ENCODE assay signal across 27 mouse cellular contexts in the genomic region with DNA sequence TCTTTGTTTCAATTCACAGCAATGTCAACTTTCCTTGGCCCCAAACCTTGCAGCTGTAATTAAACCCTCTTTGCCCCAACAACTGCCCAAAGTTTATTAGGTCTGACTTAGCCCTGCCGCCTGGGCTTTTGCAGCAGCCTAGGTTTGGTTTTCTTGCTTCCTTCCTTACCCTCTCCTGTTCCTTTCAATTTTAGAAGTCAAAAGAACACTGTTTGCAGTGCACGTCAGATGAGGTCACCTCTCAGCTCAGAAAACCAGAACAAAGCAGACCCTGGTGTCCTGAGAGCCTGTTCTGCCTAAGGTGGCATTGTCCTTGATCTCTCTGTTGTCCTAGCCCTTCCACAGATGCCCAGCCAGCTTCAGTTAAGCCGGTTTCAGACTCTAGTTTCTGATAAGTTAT.
A peak's percentile ranks its signal among the peaks of the same experiment; 100 is the strongest.
DNase-seq lines count a peak whose midpoint lies in the region; ATAC-seq and TF ChIP-seq lines count a peak whose summit lies in the region.
"Had no signal": no experiment of that assay in that cellular context is flagged by ENCODE, and none has a peak within 500 bp of the region (broad histone marks: within the 10 kb centered on the region; RNA-seq: fewer than 3 reads in every experiment).

No protein-coding gene starts in this region.

- DNase-seq in midbrain, embryonic 11.5 days (ENCODE audit: low spot score, missing footprints), result peak; percentile 66
- DNase-seq in ZHBTc4 (ENCODE audit: low read depth, low spot score), result peak; percentile 46
- no peak for DNase-seq in limb, embryonic 14.5 days (ENCODE audit: low spot score)
- DNase-seq in urinary bladder, postnatal 14 days (ENCODE audit: low spot score), result no peak
- DNase-seq: adrenal gland, adult 2 months; adrenal gland, postnatal 14 days; cerebellum, adult 11-12 months; cerebellum, adult 8-10 months; cerebellum, postnatal 10 days; cerebellum, postnatal 36 days; embryo, embryonic 11 days; gastrocnemius, adult 2 months; gastrocnemius, postnatal 14 days; heart, adult 11 months had no signal

- H3K36me3 ChIP-seq in midbrain, embryonic 11.5 days (ENCODE audit: control insufficient read depth, insufficient read depth, low read length), result no peaks in the 10 kb centered on the region
- H3K36me3 ChIP-seq in midbrain, embryonic 15.5 days (replicated peaks), result no peaks in the 10 kb centered on the region
- no peaks in the 10 kb centered on the region for H3K36me3 ChIP-seq in limb, embryonic 14.5 days (ENCODE audit: control insufficient read depth, insufficient read depth, low read length)
- no peaks in the 10 kb centered on the region for H3K36me3 ChIP-seq in intestine, embryonic 15.5 days
- H3K36me3 ChIP-seq: embryonic facial prominence, embryonic 13.5 days; forebrain, embryonic 12.5 days; forebrain, embryonic 15.5 days; hindbrain, embryonic 10.5 days; hindbrain, embryonic 13.5 days had no signal

- no peak overlapping the region for H3K9ac ChIP-seq in midbrain, embryonic 11.5 days (ENCODE audit: low read length)
- H3K9ac ChIP-seq in midbrain, embryonic 15.5 days, result no peak overlapping the region
- no peak overlapping the region for H3K9ac ChIP-seq in limb, embryonic 14.5 days (ENCODE audit: low read depth, low read length, severe bottlenecking)
- no peak overlapping the region for H3K9ac ChIP-seq in intestine, embryonic 15.5 days
- H3K9ac ChIP-seq: embryonic facial prominence, embryonic 13.5 days; forebrain, embryonic 12.5 days; forebrain, embryonic 15.5 days; hindbrain, embryonic 13.5 days had no signal

- no peak overlapping the region for H3K4me3 ChIP-seq in midbrain, embryonic 11.5 days (ENCODE audit: low read depth, low read length)
- H3K4me3 ChIP-seq in midbrain, embryonic 15.5 days, result no peak overlapping the region
- H3K4me3 ChIP-seq in limb, embryonic 14.5 days (replicated peaks; ENCODE audit: low read length), result no peak overlapping the region
- no peak overlapping the region for H3K4me3 ChIP-seq in intestine, embryonic 15.5 days (replicated peaks)
- H3K4me3 ChIP-seq: embryonic facial prominence, embryonic 10.5 days; embryonic facial prominence, embryonic 13.5 days; erythroblast, embryonic 14.5 days; forebrain, embryonic 12.5 days; forebrain, embryonic 15.5 days; gastrocnemius, adult 2 months; hindbrain, embryonic 10.5 days; hindbrain, embryonic 13.5 days had no signal

- no peaks in the 10 kb centered on the region for H3K9me3 ChIP-seq in midbrain, embryonic 11.5 days (ENCODE audit: control insufficient read depth, low read length)
- H3K9me3 ChIP-seq in midbrain, embryonic 15.5 days, result no peaks in the 10 kb centered on the region
- no peaks in the 10 kb centered on the region for H3K9me3 ChIP-seq in limb, embryonic 14.5 days (ENCODE audit: control insufficient read depth, low read length)
- H3K9me3 ChIP-seq in intestine, embryonic 15.5 days, result no peaks in the 10 kb centered on the region
- H3K9me3 ChIP-seq: embryonic facial prominence, embryonic 10.5 days; embryonic facial prominence, embryonic 13.5 days; forebrain, embryonic 12.5 days; forebrain, embryonic 15.5 days; G1E; hindbrain, embryonic 10.5 days; hindbrain, embryonic 13.5 days had no signal

- no peak overlapping the region for H3K27ac ChIP-seq in midbrain, embryonic 11.5 days (ENCODE audit: low read depth, low read length)
- H3K27ac ChIP-seq in midbrain, embryonic 15.5 days, result no peak overlapping the region
- peak overlapping the region; percentile 49; the same call in 1 of the 2 replicates for H3K27ac ChIP-seq in limb, embryonic 14.5 days (replicated peaks; ENCODE audit: low read depth, low read length)
- no peak overlapping the region for H3K27ac ChIP-seq in intestine, embryonic 15.5 days
- H3K27ac ChIP-seq: embryonic facial prominence, embryonic 10.5 days; embryonic facial prominence, embryonic 13.5 days; forebrain, embryonic 12.5 days; forebrain, embryonic 15.5 days; gastrocnemius, adult 2 months; hindbrain, embryonic 10.5 days; hindbrain, embryonic 13.5 days had no signal

- peaks cover 3% of the 10 kb centered on the region; the same call in 1 of the 2 replicates for H3K4me1 ChIP-seq in midbrain, embryonic 11.5 days (ENCODE audit: control insufficient read depth, insufficient read depth, low read length)
- no peaks in the 10 kb centered on the region; the same call in 1 of the 2 replicates for H3K4me1 ChIP-seq in midbrain, embryonic 15.5 days
- 0 out of 2 replicates have a peak, but pooled peaks cover 2% of the 10 kb centered on the region for H3K4me1 ChIP-seq in limb, embryonic 14.5 days (ENCODE audit: control insufficient read depth, insufficient read depth, low read length)
- no peaks in the 10 kb centered on the region; the same call in 1 of the 2 replicates for H3K4me1 ChIP-seq in intestine, embryonic 15.5 days (replicated peaks)

- 55% methylated on average over 3 of the region's 3 CpGs for WGBS in midbrain, embryonic 11.5 days
- 63% methylated on average over 3 of the region's 3 CpGs for WGBS in midbrain, embryonic 15.5 days
- 50% methylated on average over 3 of the region's 3 CpGs for WGBS in limb, embryonic 14.5 days
- 53% methylated on average over 3 of the region's 3 CpGs for WGBS in intestine, embryonic 15.5 days

- no peak overlapping the region for H3K4me2 ChIP-seq in midbrain, embryonic 11.5 days
- H3K4me2 ChIP-seq in midbrain, embryonic 15.5 days, result no peak overlapping the region
- H3K4me2 ChIP-seq in limb, embryonic 14.5 days (replicated peaks; ENCODE audit: low read depth, low read length, severe bottlenecking), result no peak overlapping the region
- H3K4me2 ChIP-seq in intestine, embryonic 15.5 days (replicated peaks), result no peak overlapping the region
- H3K4me2 ChIP-seq: embryonic facial prominence, embryonic 13.5 days; forebrain, embryonic 12.5 days; forebrain, embryonic 15.5 days; heart, embryonic 11.5 days; hindbrain, embryonic 13.5 days had no signal

- ATAC-seq in midbrain, embryonic 11.5 days (ENCODE audit: low FRiP score), result no peak
- ATAC-seq in midbrain, embryonic 15.5 days (replicated peaks), result no peak
- no peak for ATAC-seq in limb, embryonic 14.5 days (ENCODE audit: low FRiP score, low read depth)
- no peak for ATAC-seq in intestine, embryonic 15.5 days
- ATAC-seq: forebrain, embryonic 15.5 days; hindbrain, embryonic 16.5 days; Patski had no signal

- no peak for TF ChIP-seq POLR2A in limb, embryonic 14.5 days (IDR thresholded peaks at IDR 0.05; ENCODE audit: borderline replicate concordance, extremely low read depth, insufficient read depth, insufficient read length)

- no peaks in the 10 kb centered on the region for H3K27me3 ChIP-seq in midbrain, embryonic 11.5 days (ENCODE audit: control insufficient read depth, insufficient read depth, low read length)
- no peaks in the 10 kb centered on the region for H3K27me3 ChIP-seq in midbrain, embryonic 15.5 days (replicated peaks)
- no peaks in the 10 kb centered on the region for H3K27me3 ChIP-seq in limb, embryonic 14.5 days (ENCODE audit: control insufficient read depth, insufficient read depth, low read length)
- H3K27me3 ChIP-seq in intestine, embryonic 15.5 days (replicated peaks), result no peaks in the 10 kb centered on the region
- H3K27me3 ChIP-seq: embryonic facial prominence, embryonic 13.5 days; forebrain, embryonic 12.5 days; forebrain, embryonic 15.5 days; hindbrain, embryonic 13.5 days; Patski had no signal

Comparison
In these comparisons a context has a peak if more than half of its experiments do, and no peak if none do; other contexts are left out.
1. DNase-seq: peak in midbrain, embryonic 11.5 days (single experiment) and ZHBTc4 (single experiment); none in limb, embryonic 14.5 days (single experiment) and urinary bladder, postnatal 14 days (single experiment).